Mouse (Mus musculus) liver, adult (tissue): ENCODE data around the gene Fgf14.

Source experiments
- GATA4 ChIP-seq: IDR thresholded peaks from 2 replicates; pipeline ENCODE4 v1.6.1; 2014; ENCODE audit warnings: mild to moderate bottlenecking, low read length; ENCODE audit not compliant: insufficient replicate concordance

Gene Fgf14

GRCm38 (mm10) chr14:124676506-124677177 is at the start of gene Fgf14:
Fgf14 (minus strand) TSS chr14:124677127.
- TF ChIP-seq GATA4, result no peak

GRCm38 (mm10) chr14:124677379-124677778 is 452 bp upstream of the Fgf14 start:
- TF ChIP-seq GATA4, result no peak

- no peak for TF ChIP-seq GATA4
Measured at GRCm38 (mm10) chr14:124675654-124676505, 1.0 kb downstream of the Fgf14 start.

GRCm38 (mm10) chr14:124675142-124675653 is 1.7 kb downstream of the Fgf14 start:
- TF ChIP-seq GATA4, result no peak

DNA sequence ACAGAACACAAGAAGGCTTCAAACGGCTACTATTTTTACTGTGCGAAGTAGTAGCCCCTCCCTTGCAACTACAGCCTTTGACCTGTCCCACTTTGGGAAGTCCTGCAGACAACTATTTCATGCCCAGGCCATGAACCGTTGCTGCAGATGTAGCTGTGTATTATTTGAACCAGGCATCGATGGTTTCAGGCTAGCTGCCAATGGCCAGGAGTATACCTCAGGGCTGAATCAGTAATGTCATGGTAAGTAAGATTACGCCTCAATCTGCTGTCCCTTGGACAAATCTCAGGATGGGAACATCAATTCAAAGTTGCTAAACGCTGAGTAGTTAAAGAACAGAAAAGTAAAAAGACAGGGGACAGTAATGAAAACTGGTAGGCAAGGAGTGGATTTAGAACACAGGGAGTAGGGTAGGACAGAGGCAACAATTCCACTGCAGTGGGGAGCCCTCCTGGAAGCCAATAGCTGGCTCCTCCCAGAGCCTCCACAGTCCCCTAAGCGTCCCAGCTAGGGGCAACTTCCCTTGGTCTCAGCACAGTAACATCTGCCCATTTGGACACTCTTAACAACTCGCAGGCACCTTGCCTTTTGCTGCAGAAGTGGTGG is 2.3 kb downstream of the Fgf14 start:
- TF ChIP-seq GATA4, result no peak

DNA sequence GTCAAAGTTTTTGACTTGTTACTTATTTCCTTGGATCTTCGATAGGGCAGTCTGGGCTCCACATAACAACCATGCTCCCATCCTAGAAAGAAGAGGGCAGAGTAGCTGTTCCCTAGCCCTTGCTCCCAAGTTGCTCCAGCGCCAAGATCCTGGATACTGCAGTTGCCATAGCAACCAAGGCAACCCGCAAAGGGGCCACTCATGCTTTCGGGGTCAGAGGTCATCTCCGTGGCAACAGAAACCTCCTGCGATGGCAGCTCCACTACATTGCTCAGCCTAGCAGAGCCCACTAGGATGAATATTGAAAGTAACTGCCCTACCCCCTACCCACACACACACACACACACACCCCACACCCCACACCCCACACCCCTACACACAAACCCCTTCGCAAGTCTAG is 7.2 kb downstream of the Fgf14 start:
- TF ChIP-seq GATA4, result no peak

DNA sequence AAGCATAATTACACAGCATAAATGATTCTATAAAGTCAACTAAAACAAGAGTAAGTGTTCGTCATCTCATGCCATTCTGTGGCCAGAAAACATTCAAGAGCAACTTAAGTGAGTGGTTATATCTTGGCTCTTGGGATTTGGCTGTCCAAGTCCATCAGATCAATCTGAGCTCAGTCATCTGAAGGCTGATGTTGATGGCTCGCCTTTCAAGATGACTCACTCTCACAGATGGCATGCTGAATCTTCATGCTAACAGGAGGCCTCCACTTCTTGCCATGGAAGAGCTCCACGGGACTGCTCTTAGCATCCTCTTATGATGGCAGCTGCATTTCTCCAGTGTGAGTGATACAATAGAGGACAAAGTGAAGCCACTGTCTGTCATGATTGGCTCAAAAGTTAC is 34.1 kb downstream of the Fgf14 start:
- no peak for TF ChIP-seq GATA4

DNA sequence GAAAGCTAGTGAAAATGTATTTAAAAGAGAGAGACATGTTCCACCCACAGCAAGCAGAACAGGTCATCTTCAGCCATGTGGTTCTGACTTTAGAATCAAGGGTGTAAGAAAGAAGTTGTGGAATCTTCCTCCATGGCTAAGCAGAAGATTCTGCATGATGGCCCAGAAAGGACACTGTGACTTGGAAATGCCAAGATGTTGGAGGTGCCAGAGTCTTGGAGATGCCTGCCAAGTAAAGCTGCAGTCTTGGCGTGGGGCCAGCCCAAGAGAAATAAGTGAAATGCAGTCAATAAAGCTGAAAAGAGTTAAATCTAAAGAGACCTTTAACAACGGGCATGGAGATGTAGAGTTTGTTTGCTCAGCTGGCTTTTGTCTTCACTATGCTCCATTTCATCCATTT is 42.0 kb downstream of the Fgf14 start:
- no peak for TF ChIP-seq GATA4

GRCm38 (mm10) chr14:124613473-124613872 is 63.5 kb downstream of the Fgf14 start:
- TF ChIP-seq GATA4, result no peak

DNA sequence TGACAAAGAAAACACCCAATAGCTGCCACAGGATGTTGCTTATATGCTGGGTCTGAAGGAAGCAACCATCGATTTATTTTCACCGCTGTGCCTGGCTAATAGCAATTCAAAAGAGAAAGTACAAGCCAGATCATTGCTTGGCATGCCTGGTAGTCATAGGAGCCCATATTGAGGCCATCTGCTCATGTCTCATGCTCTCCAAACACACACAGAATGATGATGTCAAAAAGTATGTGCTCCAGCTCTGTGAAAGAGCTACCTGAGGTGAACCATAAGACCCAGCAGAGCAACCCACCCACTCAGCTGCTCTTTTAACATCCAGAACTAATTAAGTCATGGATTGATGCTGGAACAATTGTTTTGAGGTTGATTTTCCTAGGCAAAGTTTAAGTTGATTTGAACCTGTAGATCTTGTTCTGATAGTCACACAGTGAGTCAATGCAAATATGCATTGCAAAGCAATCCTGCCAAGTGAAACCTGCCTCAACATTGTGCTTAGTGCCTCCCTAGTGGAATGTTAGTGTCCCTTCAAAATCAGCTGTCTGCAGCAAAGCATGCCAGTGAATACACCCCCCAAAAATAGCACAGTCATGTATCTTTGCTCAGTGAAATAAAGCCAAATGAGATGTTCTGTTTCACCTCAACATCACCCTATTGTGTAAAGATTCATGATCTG is 70.8 kb downstream of the Fgf14 start:
- TF ChIP-seq GATA4, result no peak

DNA sequence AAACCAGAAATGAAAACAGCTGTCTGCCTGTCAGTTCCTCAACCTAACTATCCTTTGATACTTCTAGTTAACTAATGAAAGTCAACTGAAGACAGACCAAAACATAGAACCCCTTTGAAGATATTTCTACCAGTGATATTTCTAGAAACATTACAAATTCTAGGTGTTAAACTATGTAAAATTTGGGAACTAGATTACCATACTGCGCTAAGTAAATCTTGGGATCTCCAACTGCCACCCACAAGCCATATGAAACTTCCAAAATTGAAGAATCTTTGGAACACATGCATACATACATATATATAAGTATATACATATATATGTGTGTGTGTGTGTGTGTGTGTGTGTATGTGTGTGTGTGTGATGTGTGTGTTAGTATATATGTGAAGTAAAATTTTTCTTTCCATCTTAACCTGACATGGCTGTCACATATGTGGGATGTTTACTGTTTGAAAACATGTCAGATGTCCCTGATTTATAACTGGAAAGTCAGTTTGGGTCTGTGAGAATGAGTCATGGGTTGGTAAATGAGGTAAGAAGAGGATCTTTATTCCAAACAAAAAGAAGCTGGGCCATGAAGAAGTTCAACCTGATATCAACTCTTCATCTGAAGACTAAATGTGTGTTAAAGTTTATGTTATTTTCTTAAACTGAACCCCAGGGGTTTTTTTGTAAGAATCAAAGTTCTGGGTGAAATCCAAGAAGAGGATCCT is 71.7 kb downstream of the Fgf14 start:
- no peak for TF ChIP-seq GATA4

DNA sequence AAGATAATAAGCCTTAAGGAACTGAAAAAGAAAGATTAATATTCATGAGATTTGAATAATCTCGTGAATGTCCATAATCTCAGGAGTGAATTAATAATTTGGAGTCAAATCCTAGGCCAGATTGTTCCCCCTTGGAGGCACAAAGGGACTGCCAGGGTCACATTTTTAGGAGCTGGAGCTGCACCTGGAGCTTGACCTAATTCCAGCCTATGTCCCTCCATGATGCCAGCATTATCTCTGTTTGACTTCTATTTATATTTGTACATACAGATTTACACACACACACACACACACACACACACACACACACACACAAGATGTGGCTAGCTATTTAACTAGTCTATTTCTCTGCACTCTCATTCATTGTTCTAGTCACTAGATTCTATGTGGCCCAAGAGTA is 100.4 kb downstream of the Fgf14 start:
- TF ChIP-seq GATA4, result no peak

DNA sequence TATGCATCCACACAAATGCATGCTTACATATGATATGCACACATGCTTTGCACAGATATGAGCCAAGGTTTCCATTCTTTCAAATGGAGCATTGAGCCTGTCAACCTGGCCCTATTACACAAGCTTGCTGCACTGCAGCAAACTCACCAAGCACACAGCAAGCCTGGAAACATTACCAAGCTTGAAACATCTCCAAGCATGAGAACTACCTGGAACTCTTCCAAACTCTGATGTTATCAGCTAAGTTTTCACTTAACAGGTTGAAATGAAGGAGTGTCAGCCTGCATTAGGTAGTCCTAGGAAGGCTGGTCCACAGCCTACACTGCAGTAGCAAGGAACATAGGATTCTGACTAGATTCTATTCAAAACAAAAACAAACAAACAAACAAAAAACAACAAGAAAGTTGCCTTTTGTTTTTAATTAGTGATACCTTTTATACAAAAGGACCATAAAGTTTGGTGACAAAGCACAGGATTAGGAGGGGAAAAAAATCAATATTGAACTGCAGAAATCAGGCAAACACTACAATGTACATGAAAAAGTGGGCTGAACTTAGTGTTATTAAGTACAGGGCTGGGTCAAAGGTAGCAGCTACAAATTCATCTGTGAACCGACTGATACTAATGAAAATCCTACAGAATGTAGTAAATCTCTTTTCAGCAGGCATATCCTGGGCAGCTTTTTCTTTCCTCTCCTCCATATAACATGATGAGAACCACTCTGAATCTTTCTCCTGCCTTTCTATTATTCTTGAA is 101.6 kb downstream of the Fgf14 start:
- no peak for TF ChIP-seq GATA4

DNA sequence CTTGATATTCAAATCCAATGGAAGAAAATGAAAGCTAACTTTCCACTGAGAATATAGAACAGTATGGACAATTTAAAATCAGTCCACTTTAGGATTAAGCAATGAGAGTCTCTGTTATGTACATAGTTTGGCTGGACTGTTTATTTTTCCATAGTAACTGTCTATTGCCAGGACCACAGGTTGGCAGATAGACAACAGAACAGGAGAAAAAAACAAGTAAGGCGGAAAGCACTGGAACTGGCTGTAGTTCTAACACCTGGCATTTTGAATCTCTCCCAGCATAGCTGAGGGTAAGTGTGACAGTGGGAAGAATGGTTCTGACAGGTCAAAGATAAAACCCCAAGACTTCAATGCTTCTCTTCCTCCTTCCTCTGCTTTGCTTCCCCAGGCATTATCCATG is 110.5 kb downstream of the Fgf14 start:
- TF ChIP-seq GATA4, result no peak
